Mouse (Mus musculus) cortical plate, adult 2 months (tissue): Measurements from ENCODE around the gene Ap5m1.

Experiments
- CTCF ChIP-seq: fragments of 200-500 bp; IDR thresholded peaks from 2 replicates; pipeline ENCODE4 v1.5.1; 2011; ENCODE audit warnings: mild to moderate bottlenecking, control low read depth, low read length; ENCODE audit not compliant: insufficient read depth; ENCODE audit errors: extremely low read depth
- POLR2A ChIP-seq: fragments of 200-500 bp; IDR thresholded peaks from 2 replicates; pipeline ENCODE4 v1.6.1; 2011; ENCODE audit warnings: mild to moderate bottlenecking, low read length, control low read depth; ENCODE audit not compliant: insufficient read depth; ENCODE audit errors: extremely low read depth

DNA sequence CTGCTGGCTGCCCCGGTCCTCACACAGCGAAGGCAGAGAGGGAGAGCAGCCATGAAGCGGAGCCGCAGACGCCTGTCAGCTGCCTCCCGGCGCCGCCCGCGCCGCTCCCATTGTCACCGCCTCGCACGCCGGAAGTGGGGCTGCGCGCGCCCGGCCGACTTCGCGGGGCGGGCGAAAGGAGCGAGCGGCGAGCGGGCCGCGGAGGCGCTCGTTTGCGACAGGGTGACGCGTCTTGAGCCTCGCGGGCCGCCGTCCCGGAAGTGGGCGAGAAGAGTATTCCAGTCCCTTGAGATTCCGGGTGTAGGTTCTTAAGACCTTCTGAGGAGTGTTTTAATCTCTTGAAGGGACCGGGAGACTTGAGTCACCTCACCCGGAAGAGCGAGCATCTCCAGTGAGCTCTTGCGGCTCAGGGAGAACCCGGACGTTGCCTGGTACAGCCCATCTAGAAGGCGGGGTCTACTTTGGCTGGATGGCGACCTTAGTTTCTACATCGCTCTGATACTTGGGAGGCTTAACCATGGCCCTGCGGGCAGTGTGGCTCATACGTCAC lies 452 bp downstream of the Ap5m1 start, which contains the start of gene Exoc5:
- TF ChIP-seq POLR2A (0 out of 2 replicates have a peak, but pooled peaks have one; percentile 57), CTCF (no peak)
